Mouse (Mus musculus) kidney, adult 2 months (tissue): ENCODE measurements around the gene Spats2. TPM values are rescaled to one million over a fixed set of nuclear protein-coding genes. Genes with fewer than 3 reads are reported as not detected.
"Not testable (repeated sequence)": the region's sequence is repeated elsewhere in the genome, so short reads cannot be mapped to it uniquely, and the experiment has no call there.

Source experiments
- DNase-seq: peaks from one replicate; pipeline ENCODE4 v3.0.0; 2021
- H3K27ac ChIP-seq: fragments of 200-500 bp; 2 replicates; pipeline ENCODE4 v1.5.1; 2012; ENCODE audit warnings: low read depth, low read length, control low read depth, inconsistent platforms; ENCODE audit not compliant: insufficient read depth
- H3K27me3 ChIP-seq: fragments of 200-500 bp; replicated peaks from 2 replicates; pipeline ENCODE4 v1.6.1; 2012; ENCODE audit warnings: mild to moderate bottlenecking, moderate library complexity, low read length, inconsistent platforms; ENCODE audit not compliant: control insufficient read depth, insufficient read depth
- H3K36me3 ChIP-seq: fragments of 200-500 bp; 2 replicates; pipeline ENCODE4 v1.6.1; 2012; ENCODE audit warnings: mild to moderate bottlenecking, moderate library complexity, low read length, inconsistent platforms; ENCODE audit not compliant: control insufficient read depth, insufficient read depth
- H3K4me1 ChIP-seq: fragments of 200-500 bp; 2 replicates; pipeline ENCODE4 v1.6.1; 2011; ENCODE audit warnings: low read length; ENCODE audit not compliant: control insufficient read depth, insufficient read depth
- H3K4me3 ChIP-seq: fragments of 200-500 bp; 2 replicates; pipeline ENCODE4 v1.5.1; 2011; ENCODE audit warnings: mild to moderate bottlenecking, low read depth, low read length, control low read depth; ENCODE audit not compliant: insufficient read depth
- CTCF ChIP-seq: fragments of 200-500 bp; conservative IDR thresholded peaks from 2 replicates; pipeline ENCODE4 v1.5.1; 2011; ENCODE audit warnings: low read depth, mild to moderate bottlenecking, control low read depth, low read length, moderate library complexity, mixed read lengths; ENCODE audit not compliant: insufficient read depth, insufficient read length
- POLR2A ChIP-seq: fragments of 200-500 bp; IDR thresholded peaks from one replicate; pipeline ENCODE4 v1.6.1; 2011; ENCODE audit warnings: low read depth, low read length, control low read depth
- WGBS: fragments of 180-500 bp; shearing (Covaris S2); methylation state at CpG from one replicate; pipeline ENCODE4 v1.1.7; 2018; 5-methylcytosine and 5-hydroxymethylcytosine counted together
- polyA plus RNA-seq: library from polyadenylated mRNA; depleted of rRNA; stranded (reverse); fragments of >200 nt; gene quantifications from 2 replicates; pipeline ENCODE4 v1.2.3, GENCODE M21; 2012

Spats2 gene
- polyA plus RNA-seq, 1 experiment = 8.6 TPM

DNA sequence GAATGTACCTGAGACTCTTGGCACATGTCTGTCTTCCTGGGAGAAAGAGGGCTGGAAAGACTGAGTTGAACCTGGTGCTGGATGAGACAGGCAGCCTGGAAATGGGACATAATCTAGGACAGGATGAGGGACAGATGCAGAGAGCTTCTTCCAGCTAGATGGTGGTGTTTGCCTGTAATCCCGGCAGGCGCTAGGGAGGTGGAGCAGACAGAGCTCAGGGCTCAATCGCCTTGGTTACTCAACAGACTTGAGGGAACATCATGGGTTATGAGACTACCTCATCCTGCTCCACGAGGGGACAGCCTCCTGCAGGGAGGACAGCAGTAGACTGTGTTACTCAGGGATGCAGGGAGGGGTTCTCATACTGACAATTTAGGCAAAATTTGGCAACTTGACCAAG lies 115.5 kb downstream of the Spats2 start:
- Histone ChIP-seq H3K36me3 (no peaks in the 10 kb centered on the region; the same call in 1 of the 2 replicates), H3K27me3 (no peaks in the 10 kb centered on the region), H3K27ac (no peak overlapping the region), H3K4me3 (no peak overlapping the region), H3K4me1 (no peaks in the 10 kb centered on the region)
- no peak for DNase-seq
- TF ChIP-seq POLR2A (no peak), CTCF (no peak)
- 79% methylated on average over 4 of the region's 4 CpGs for WGBS

DNA sequence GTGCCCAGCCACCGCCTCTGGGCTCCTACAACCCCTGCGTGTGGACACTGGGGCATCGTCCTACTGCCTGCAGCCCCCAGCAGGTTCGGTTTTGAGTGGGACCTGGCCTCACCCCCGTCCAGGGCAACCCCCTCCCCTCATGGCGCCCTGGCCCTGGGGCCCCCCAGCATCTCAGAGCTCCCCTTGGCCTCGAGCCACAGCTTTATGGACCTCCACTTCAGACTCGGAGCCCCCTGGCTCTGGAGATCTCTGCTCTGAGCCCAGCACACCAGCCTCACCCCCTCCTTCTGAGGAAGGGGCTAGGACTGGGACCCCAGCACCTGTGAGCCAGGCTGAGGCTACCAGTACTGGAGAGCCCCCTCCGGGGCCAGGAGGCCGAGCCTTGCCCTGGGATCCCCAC lies 116.3 kb downstream of the Spats2 start:
- no peaks in the 10 kb centered on the region for H3K27me3 ChIP-seq
- no peaks in the 10 kb centered on the region; the same call in 1 of the 2 replicates for H3K36me3 ChIP-seq
- no peak overlapping the region for H3K4me3 ChIP-seq
- DNase-seq = no peak
- no peak for TF ChIP-seq POLR2A
- no peak for TF ChIP-seq CTCF
- no peaks in the 10 kb centered on the region for H3K4me1 ChIP-seq
- H3K27ac ChIP-seq = no peak overlapping the region
- WGBS = 89% methylated on average over 10 of the region's 10 CpGs

DNA sequence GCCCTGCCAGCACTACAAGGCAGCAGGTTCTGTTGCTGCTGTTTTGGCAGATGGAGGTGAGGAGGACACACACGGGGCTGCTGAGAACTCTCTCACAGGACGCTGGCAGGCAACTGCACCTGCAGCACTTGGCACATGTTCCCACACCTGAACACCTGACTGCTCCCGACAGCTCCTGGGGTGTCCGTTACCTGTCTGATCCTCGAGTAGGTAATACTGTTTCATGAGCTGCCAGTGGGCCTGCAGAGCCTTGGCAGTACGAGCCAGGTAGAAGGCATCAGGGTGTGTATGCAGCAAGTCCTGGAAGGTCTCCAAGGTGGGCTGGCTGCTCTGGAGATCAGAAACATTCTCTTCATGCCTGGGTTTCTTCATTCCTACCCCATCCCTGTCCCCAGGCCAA lies 121.0 kb downstream of the Spats2 start:
- DNase-seq, H3K4me3 ChIP-seq, H3K36me3 ChIP-seq, H3K27ac ChIP-seq, H3K4me1 ChIP-seq, H3K27me3 ChIP-seq: not testable (repeated sequence)
- 88% methylated on average over 6 of the region's 6 CpGs for WGBS

DNA sequence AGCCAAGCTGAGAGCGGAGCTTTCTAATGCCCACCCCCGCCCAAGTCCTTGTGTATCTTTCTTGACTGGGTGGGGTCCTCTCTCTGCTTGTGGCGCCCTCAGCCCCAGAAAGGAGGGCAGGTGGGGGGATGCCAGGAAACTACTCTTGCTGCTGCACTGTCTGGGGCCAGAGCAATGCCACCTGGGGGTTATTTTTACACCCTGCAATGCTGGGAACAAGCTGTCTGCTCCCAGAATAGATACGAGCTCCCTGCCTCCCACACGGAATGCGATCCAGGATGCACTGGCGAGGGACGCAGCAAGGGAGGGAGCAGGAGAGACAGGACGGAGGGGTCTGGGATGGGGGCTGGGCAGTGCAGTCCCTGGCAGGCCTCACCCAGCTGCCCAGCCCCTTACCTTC lies 123.3 kb downstream of the Spats2 start:
- no peak overlapping the region for H3K27ac ChIP-seq
- no peaks in the 10 kb centered on the region for H3K27me3 ChIP-seq
- no peak overlapping the region for H3K4me3 ChIP-seq
- H3K4me1 ChIP-seq = no peaks in the 10 kb centered on the region; the same call in 1 of the 2 replicates
- H3K36me3 ChIP-seq = peaks cover 2% of the 10 kb centered on the region
- no peak for TF ChIP-seq POLR2A
- no peak for TF ChIP-seq CTCF
- 80% methylated on average over 9 of the region's 9 CpGs for WGBS
- DNase-seq = no peak

DNA sequence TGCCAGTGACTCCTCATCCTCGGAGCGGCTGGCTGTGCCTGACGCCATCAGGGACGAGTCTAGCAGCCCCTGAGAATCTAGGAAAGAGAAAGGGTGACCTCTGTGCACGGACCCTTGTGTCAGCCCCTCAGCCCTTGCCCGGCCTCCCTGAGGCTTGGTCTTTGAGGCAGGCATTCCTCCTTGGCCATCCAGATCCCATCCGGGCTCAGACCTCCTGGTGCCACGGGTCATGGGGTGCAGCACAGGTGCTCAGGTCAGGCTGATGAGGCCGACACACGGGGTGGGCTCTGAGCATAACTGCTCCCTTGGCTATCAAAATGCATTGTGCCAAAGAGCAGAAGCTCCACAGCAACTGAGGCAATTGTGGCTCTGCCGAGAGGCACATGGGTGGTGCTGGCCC lies 124.2 kb downstream of the Spats2 start:
- TF ChIP-seq CTCF = no peak
- TF ChIP-seq POLR2A = no peak
- Histone ChIP-seq H3K4me3 (no peak overlapping the region), H3K27ac (no peak overlapping the region), H3K27me3 (no peaks in the 10 kb centered on the region), H3K4me1 (no peaks in the 10 kb centered on the region; the same call in 1 of the 2 replicates), H3K36me3 (peaks cover 2% of the 10 kb centered on the region)
- DNase-seq = no peak
- 83% methylated on average over 11 of the region's 11 CpGs for WGBS

DNA sequence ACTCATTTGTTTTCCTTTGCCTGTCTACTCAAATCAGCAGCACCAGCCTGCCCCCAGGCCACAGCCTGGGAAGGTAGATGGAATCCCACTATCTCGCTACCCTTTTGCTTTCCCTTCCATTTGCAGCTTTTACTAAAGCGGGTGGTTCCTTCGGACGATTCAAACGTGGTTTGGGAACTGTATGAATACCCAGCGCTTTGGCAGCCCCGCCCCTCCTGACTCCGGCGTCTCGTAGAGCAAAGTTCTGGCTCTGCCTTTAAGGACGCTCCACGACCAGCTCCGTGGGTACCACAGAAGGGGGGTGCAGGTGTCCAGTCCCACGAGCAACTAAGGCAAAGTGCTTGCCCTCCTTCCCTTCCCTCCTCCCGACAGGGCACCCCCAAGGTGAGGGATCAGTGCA lies 125.4 kb downstream of the Spats2 start:
- peak overlapping the region; percentile 46 for H3K4me3 ChIP-seq
- H3K27me3 ChIP-seq, H3K36me3 ChIP-seq, H3K4me1 ChIP-seq, H3K27ac ChIP-seq: not testable (repeated sequence)
- DNase-seq = peak; percentile 26
- under 1% methylated on average over 14 of the region's 15 CpGs for WGBS

DNA sequence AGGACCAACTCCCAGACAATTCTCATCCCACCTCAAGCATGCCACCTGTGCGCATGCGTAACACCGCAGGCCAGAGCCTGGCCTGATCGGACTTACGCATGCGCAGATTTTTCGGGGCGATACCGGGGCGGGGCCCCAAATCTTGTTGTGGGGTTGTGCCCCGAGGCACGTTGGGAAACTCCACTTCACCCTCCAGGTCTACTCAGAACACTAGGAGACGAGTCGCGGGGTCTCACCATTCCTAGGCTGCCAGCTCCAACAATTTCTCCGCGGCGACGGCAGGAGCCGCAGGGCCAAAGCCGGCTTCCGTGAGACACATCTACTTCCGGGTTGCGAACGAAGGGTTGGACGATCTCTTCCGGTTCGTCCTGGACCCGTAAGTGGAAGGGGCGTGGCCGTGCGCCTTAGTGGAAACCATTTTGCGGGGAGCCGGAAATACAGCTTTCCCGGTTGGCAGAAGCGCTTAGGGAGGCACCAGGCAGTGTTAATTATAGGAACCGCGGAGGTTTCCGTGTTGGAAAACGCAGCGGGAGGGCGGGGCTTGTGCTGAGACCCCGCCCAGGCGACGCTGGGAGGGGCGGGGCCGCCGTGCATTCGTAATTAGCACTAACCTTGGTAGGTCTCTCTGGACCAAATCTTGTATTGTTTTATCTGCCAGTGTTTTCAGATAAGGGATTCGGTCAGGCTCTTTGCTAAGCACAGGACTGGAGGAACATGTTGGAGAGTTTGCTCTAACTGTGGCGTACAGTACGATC lies 126.1 kb downstream of the Spats2 start, which contains the start of gene Mcrs1:
Mcrs1 (minus strand) TSS at position 336 of the 755 bp plus-strand sequence.
- no peaks in the 10 kb centered on the region for H3K27me3 ChIP-seq
- H3K36me3 ChIP-seq = peaks cover 2% of the 10 kb centered on the region; the same call in 1 of the 2 replicates
- peak within 1 kb of the TSS; percentile 98 for H3K27ac ChIP-seq
- peak; percentile 99 for DNase-seq
- no peaks in the 10 kb centered on the region; the same call in 1 of the 2 replicates for H3K4me1 ChIP-seq
- H3K4me3 ChIP-seq = peak within 1 kb of the TSS; percentile 92
- under 1% methylated on average over 52 of the region's 52 CpGs for WGBS
- TF ChIP-seq POLR2A (no peak), CTCF (no peak)
